Mouse (Mus musculus): ENCODE results near the gene Sgsm2.

Gene Sgsm2

GRCm38 (mm10) chr11:74881979-74882378, 14.9 kb downstream of the Sgsm2 start:
- DNase-seq (ENCODE audit: low read depth, low spot score) = no peak

- DNase-seq (ENCODE audit: low read depth, low spot score) = no peak
Measured at GRCm38 (mm10) chr11:74880999-74881398, 15.9 kb downstream of the Sgsm2 start.

- peak; percentile 75 for DNase-seq (ENCODE audit: low read depth, low spot score)
Measured at GRCm38 (mm10) chr11:74876801-74877200, 20.1 kb downstream of the Sgsm2 start.

- DNase-seq (ENCODE audit: low read depth, low spot score) = no peak
Measured at GRCm38 (mm10) chr11:74874630-74875029, 22.2 kb downstream of the Sgsm2 start.

GRCm38 (mm10) chr11:74870991-74871622, 25.8 kb downstream of the Sgsm2 start:
- DNase-seq (ENCODE audit: low read depth, low spot score) = no peak

GRCm38 (mm10) chr11:74870544-74870943, 26.3 kb downstream of the Sgsm2 start:
- DNase-seq (ENCODE audit: low read depth, low spot score) = no peak

GRCm38 (mm10) chr11:74869603-74870002, 27.3 kb downstream of the Sgsm2 start:
- no peak for DNase-seq (ENCODE audit: low read depth, low spot score)

- DNase-seq (ENCODE audit: low read depth, low spot score) = no peak
Measured at GRCm38 (mm10) chr11:74868046-74868760, 28.7 kb downstream of the Sgsm2 start.

GRCm38 (mm10) chr11:74867181-74867580, 29.7 kb downstream of the Sgsm2 start:
- no peak for DNase-seq (ENCODE audit: low read depth, low spot score)

- no peak for DNase-seq (ENCODE audit: low read depth, low spot score)
Measured at GRCm38 (mm10) chr11:74866640-74867039, 30.2 kb downstream of the Sgsm2 start.

GRCm38 (mm10) chr11:74865252-74865651, 31.6 kb downstream of the Sgsm2 start:
- no peak for DNase-seq (ENCODE audit: low read depth, low spot score)

- DNase-seq (ENCODE audit: low read depth, low spot score) = no peak
Measured at GRCm38 (mm10) chr11:74864421-74864820, 32.4 kb downstream of the Sgsm2 start.

- DNase-seq (ENCODE audit: low read depth, low spot score) = no peak
Measured at GRCm38 (mm10) chr11:74863471-74863870, 33.4 kb downstream of the Sgsm2 start.

- DNase-seq (ENCODE audit: low read depth, low spot score) = no peak
Measured at GRCm38 (mm10) chr11:74862129-74862528, 34.7 kb downstream of the Sgsm2 start.

GRCm38 (mm10) chr11:74857756-74858155, 39.1 kb downstream of the Sgsm2 start:
- DNase-seq (ENCODE audit: low read depth, low spot score) = no peak

GRCm38 (mm10) chr11:74850998-74851661, 45.7 kb downstream of the Sgsm2 start:
- DNase-seq (ENCODE audit: low read depth, low spot score) = no peak

GRCm38 (mm10) chr11:74847919-74848521, 48.8 kb downstream of the Sgsm2 start:
- peak; percentile 68 for DNase-seq (ENCODE audit: low read depth, low spot score)

GRCm38 (mm10) chr11:74845784-74846183, 51.1 kb downstream of the Sgsm2 start:
- no peak for DNase-seq (ENCODE audit: low read depth, low spot score)

GRCm38 (mm10) chr11:74843761-74844160, 53.1 kb downstream of the Sgsm2 start:
- no peak for DNase-seq (ENCODE audit: low read depth, low spot score)

- DNase-seq (ENCODE audit: low read depth, low spot score) = no peak
Measured at GRCm38 (mm10) chr11:74843435-74843714, 53.5 kb downstream of the Sgsm2 start.

GRCm38 (mm10) chr11:74842656-74843434, 54.0 kb downstream of the Sgsm2 start:
- no peak for DNase-seq (ENCODE audit: low read depth, low spot score)

- no peak for DNase-seq (ENCODE audit: low read depth, low spot score)
Measured at GRCm38 (mm10) chr11:74842045-74842444, 54.8 kb downstream of the Sgsm2 start.

All from retina, postnatal 7 days (tissue).